Mouse (Mus musculus) intestine, embryonic 15.5 days (tissue): ENCODE data around the gene Eef1akmt3. TPM values are rescaled to one million over a fixed set of nuclear protein-coding genes. Genes with fewer than 3 reads are reported as not detected.

Experiments used
- ATAC-seq: fragments of 200-750 bp; cut with Nextera tagmentation; 2 replicates; pipeline ENCODE4 v1.8.0; 2017; ENCODE audit warnings: moderate TSS enrichment, moderate library complexity
- H3K27ac ChIP-seq: fragments of 300-500 bp; sonication (generic); 2 replicates; pipeline ENCODE4 v1.5.1; 2015; ENCODE audit warnings: mild to moderate bottlenecking, inconsistent platforms
- H3K27me3 ChIP-seq: fragments of 300-500 bp; sonication (generic); replicated peaks from 2 replicates; pipeline ENCODE4 v1.6.1; 2015; ENCODE audit warnings: inconsistent platforms
- H3K36me3 ChIP-seq: fragments of 300-500 bp; sonication (generic); 2 replicates; pipeline ENCODE4 v1.6.1; 2015; ENCODE audit warnings: inconsistent platforms
- H3K4me1 ChIP-seq: fragments of 300-500 bp; sonication (generic); replicated peaks from 2 replicates; pipeline ENCODE4 v1.6.1; 2015; ENCODE audit warnings: inconsistent platforms
- H3K4me2 ChIP-seq: fragments of 300-500 bp; sonication (generic); replicated peaks from 2 replicates; pipeline ENCODE4 v1.6.1; 2015; ENCODE audit warnings: mild to moderate bottlenecking, inconsistent platforms
- H3K4me3 ChIP-seq: fragments of 300-500 bp; sonication (generic); replicated peaks from 2 replicates; pipeline ENCODE4 v1.5.1; 2015; ENCODE audit warnings: inconsistent platforms
- H3K9ac ChIP-seq: fragments of 300-500 bp; sonication (generic); 2 replicates; pipeline ENCODE4 v1.6.1; 2015; ENCODE audit warnings: inconsistent platforms
- H3K9me3 ChIP-seq: fragments of 300-500 bp; sonication (generic); 2 replicates; pipeline ENCODE4 v1.6.1; 2016; ENCODE audit warnings: inconsistent platforms
- WGBS: fragments of 180-500 bp; shearing (Covaris S2); methylation state at CpG from one replicate; pipeline ENCODE4 v1.1.7; 2015; 5-methylcytosine and 5-hydroxymethylcytosine counted together
- polyA plus RNA-seq: library from polyadenylated mRNA; unstranded; fragments of >200 nt; fragmentation: Nextera tagmentation; extraction: Ambion mirVana; gene quantifications from 2 replicates; pipeline ENCODE4 v1.2.1, GENCODE M21; 2015

The Eef1akmt3 gene
- polyA plus RNA-seq, 1 experiment from 2014 or later: 0.40 TPM

GRCm38 (mm10) chr10:127059174-127059967 is 18.1 kb upstream of the Eef1akmt3 start:
- Histone ChIP-seq H3K4me1 (peaks cover 26% of the 10 kb centered on the region), H3K4me2 (peak overlapping the region; percentile 94), H3K27ac (peak overlapping the region; percentile 48; the same call in 1 of the 2 replicates), H3K9ac (peak overlapping the region; percentile 78), H3K9me3 (no peaks in the 10 kb centered on the region), H3K27me3 (no peaks in the 10 kb centered on the region), H3K36me3 (peaks cover 4% of the 10 kb centered on the region; the same call in 1 of the 2 replicates), H3K4me3 (peak overlapping the region; percentile 82)
- ATAC-seq: no peak
- WGBS: under 1% methylated on average over 74 of the region's 92 CpGs

- WGBS: 10% methylated on average over 8 of the region's 8 CpGs
- Histone ChIP-seq H3K27me3 (no peaks in the 10 kb centered on the region), H3K27ac (no peak overlapping the region), H3K4me1 (peaks cover 26% of the 10 kb centered on the region), H3K9ac (peak overlapping the region; percentile 78; the same call in 1 of the 2 replicates), H3K36me3 (peaks cover 4% of the 10 kb centered on the region; the same call in 1 of the 2 replicates), H3K4me3 (peak overlapping the region; percentile 82), H3K4me2 (peak overlapping the region; percentile 94), H3K9me3 (no peaks in the 10 kb centered on the region)
- ATAC-seq: no peak
Measured at GRCm38 (mm10) chr10:127058708-127059107, 17.4 kb upstream of the Eef1akmt3 start.

- H3K4me3 ChIP-seq: peak overlapping the region; percentile 82
- H3K4me1 ChIP-seq: peaks cover 26% of the 10 kb centered on the region
- 1% methylated on average over 9 of the region's 9 CpGs for WGBS
- no peaks in the 10 kb centered on the region for H3K27me3 ChIP-seq
- ATAC-seq: 0 out of 2 replicates have a peak, but pooled peaks have one; percentile 7
- no peaks in the 10 kb centered on the region for H3K9me3 ChIP-seq
- H3K4me2 ChIP-seq: peak overlapping the region; percentile 94
- H3K36me3 ChIP-seq: peaks cover 4% of the 10 kb centered on the region; the same call in 1 of the 2 replicates
- no peak overlapping the region for H3K27ac ChIP-seq
- H3K9ac ChIP-seq: 0 out of 2 replicates have a peak overlapping the region, but pooled peaks have one; percentile 78
Measured at GRCm38 (mm10) chr10:127058161-127058560, 16.8 kb upstream of the Eef1akmt3 start.

GRCm38 (mm10) chr10:127056490-127056889 is 15.2 kb upstream of the Eef1akmt3 start:
- Histone ChIP-seq H3K4me1 (peaks cover 21% of the 10 kb centered on the region), H3K9ac (no peak overlapping the region), H3K4me3 (no peak overlapping the region), H3K27me3 (peaks cover under 1% of the 10 kb centered on the region; the same call in 1 of the 2 replicates), H3K4me2 (no peak overlapping the region), H3K27ac (no peak overlapping the region), H3K9me3 (no peaks in the 10 kb centered on the region), H3K36me3 (peaks cover 4% of the 10 kb centered on the region; the same call in 1 of the 2 replicates)
- 84% methylated on average over 20 of the region's 20 CpGs for WGBS
- no peak for ATAC-seq

GRCm38 (mm10) chr10:127055406-127055805 is 14.1 kb upstream of the Eef1akmt3 start:
- H3K36me3 ChIP-seq: peaks cover 4% of the 10 kb centered on the region; the same call in 1 of the 2 replicates
- no peak overlapping the region for H3K4me2 ChIP-seq
- H3K27ac ChIP-seq: no peak overlapping the region
- no peak overlapping the region for H3K9ac ChIP-seq
- H3K27me3 ChIP-seq: peaks cover 11% of the 10 kb centered on the region
- peaks cover 18% of the 10 kb centered on the region for H3K4me1 ChIP-seq
- no peaks in the 10 kb centered on the region for H3K9me3 ChIP-seq
- 86% methylated on average over 8 of the region's 8 CpGs for WGBS
- H3K4me3 ChIP-seq: no peak overlapping the region
- no peak for ATAC-seq

- Histone ChIP-seq H3K27me3 (peaks cover 19% of the 10 kb centered on the region), H3K9me3 (no peaks in the 10 kb centered on the region), H3K9ac (no peak overlapping the region), H3K4me3 (no peak overlapping the region), H3K4me2 (no peak overlapping the region), H3K36me3 (peaks cover 4% of the 10 kb centered on the region; the same call in 1 of the 2 replicates), H3K4me1 (peaks cover 20% of the 10 kb centered on the region), H3K27ac (no peak overlapping the region)
- ATAC-seq: no peak
- 57% methylated on average over 4 of the region's 4 CpGs for WGBS
Measured at GRCm38 (mm10) chr10:127054646-127055045, 13.3 kb upstream of the Eef1akmt3 start.

- Histone ChIP-seq H3K4me3 (no peak overlapping the region), H3K36me3 (0 out of 2 replicates have a peak, but pooled peaks cover 2% of the 10 kb centered on the region), H3K4me2 (peak overlapping the region; percentile 66), H3K4me1 (peaks cover 17% of the 10 kb centered on the region), H3K9me3 (no peaks in the 10 kb centered on the region), H3K27me3 (peaks cover 42% of the 10 kb centered on the region), H3K27ac (no peak overlapping the region), H3K9ac (no peak overlapping the region)
- WGBS: 14% methylated on average over 10 of the region's 10 CpGs
- ATAC-seq: peak; percentile 28
Measured at GRCm38 (mm10) chr10:127050119-127050474, 8.8 kb upstream of the Eef1akmt3 start.

- Histone ChIP-seq H3K9me3 (no peaks in the 10 kb centered on the region), H3K9ac (no peak overlapping the region), H3K4me3 (peak overlapping the region; percentile 26), H3K27me3 (peaks cover 42% of the 10 kb centered on the region), H3K27ac (no peak overlapping the region), H3K4me2 (peak overlapping the region; percentile 66), H3K4me1 (peaks cover 17% of the 10 kb centered on the region), H3K36me3 (0 out of 2 replicates have a peak, but pooled peaks cover 2% of the 10 kb centered on the region)
- peak; percentile 70 for ATAC-seq
- WGBS: 3% methylated on average over 29 of the region's 29 CpGs
Measured at GRCm38 (mm10) chr10:127049395-127050118, 8.2 kb upstream of the Eef1akmt3 start.

GRCm38 (mm10) chr10:127048608-127049394 is 7.5 kb upstream of the Eef1akmt3 start:
- ATAC-seq: no peak
- H3K27me3 ChIP-seq: peaks cover 42% of the 10 kb centered on the region
- peak overlapping the region; percentile 26 for H3K4me3 ChIP-seq
- peak overlapping the region; percentile 66 for H3K4me2 ChIP-seq
- H3K9ac ChIP-seq: no peak overlapping the region
- 0 out of 2 replicates have a peak, but pooled peaks cover 2% of the 10 kb centered on the region for H3K36me3 ChIP-seq
- WGBS: 5% methylated on average over 35 of the region's 35 CpGs
- no peaks in the 10 kb centered on the region for H3K9me3 ChIP-seq
- H3K27ac ChIP-seq: no peak overlapping the region
- H3K4me1 ChIP-seq: peaks cover 17% of the 10 kb centered on the region

GRCm38 (mm10) chr10:127047954-127048353 is 6.6 kb upstream of the Eef1akmt3 start, which contains the start of gene Cyp27b1:
Cyp27b1 (plus strand) TSS chr10:127048250.
- Histone ChIP-seq H3K4me2 (peak within 1 kb of the TSS; percentile 66), H3K27ac (no peak within 1 kb of the TSS), H3K27me3 (peaks cover 42% of the 10 kb centered on the region), H3K4me3 (peak within 1 kb of the TSS; percentile 26), H3K9ac (no peak within 1 kb of the TSS), H3K4me1 (peaks cover 17% of the 10 kb centered on the region), H3K9me3 (no peaks in the 10 kb centered on the region), H3K36me3 (0 out of 2 replicates have a peak, but pooled peaks cover 2% of the 10 kb centered on the region)
- 31% methylated on average over 5 of the region's 5 CpGs for WGBS
- no peak for ATAC-seq

GRCm38 (mm10) chr10:127043187-127043586 is 1.9 kb upstream of the Eef1akmt3 start:
- Histone ChIP-seq H3K4me1 (peaks cover 11% of the 10 kb centered on the region), H3K4me2 (0 out of 2 replicates have a peak overlapping the region, but pooled peaks have one; percentile 97), H3K27ac (no peak overlapping the region), H3K9ac (no peak overlapping the region), H3K27me3 (peaks cover 12% of the 10 kb centered on the region), H3K36me3 (0 out of 2 replicates have a peak, but pooled peaks cover 2% of the 10 kb centered on the region), H3K4me3 (no peak overlapping the region), H3K9me3 (no peaks in the 10 kb centered on the region)
- WGBS: 91% methylated on average over 6 of the region's 6 CpGs
- ATAC-seq: no peak
